Mouse (Mus musculus): ENCODE measurements at regions not wholly inside any gene's neighbourhood (a gene's known extent, or its start where the extent isn't known, plus 50 kb on each side); places are given as distances from the start of the nearest gene placed in this dataset.

DNA sequence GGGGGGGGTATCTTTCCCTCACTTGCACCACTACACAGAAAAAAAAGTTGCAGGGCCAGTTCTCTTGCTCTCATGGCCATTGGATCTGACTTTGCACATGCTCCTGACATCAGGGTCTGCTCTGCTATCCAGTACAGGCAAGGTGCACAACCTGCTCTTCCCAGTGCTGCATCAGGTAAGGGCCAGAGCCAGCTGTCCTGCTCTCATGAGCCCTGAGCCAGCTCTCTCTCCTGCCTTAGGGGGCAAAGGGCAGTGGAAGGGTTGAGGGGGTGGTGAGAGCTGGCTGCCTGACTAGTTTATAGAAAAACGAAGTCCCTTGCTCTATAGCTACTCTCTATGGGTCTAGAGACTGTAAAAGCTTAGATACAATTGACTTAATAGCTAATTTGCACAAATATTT, 927.6 kb downstream of the Rab28 start:
- DNase-seq = no peak

DNA sequence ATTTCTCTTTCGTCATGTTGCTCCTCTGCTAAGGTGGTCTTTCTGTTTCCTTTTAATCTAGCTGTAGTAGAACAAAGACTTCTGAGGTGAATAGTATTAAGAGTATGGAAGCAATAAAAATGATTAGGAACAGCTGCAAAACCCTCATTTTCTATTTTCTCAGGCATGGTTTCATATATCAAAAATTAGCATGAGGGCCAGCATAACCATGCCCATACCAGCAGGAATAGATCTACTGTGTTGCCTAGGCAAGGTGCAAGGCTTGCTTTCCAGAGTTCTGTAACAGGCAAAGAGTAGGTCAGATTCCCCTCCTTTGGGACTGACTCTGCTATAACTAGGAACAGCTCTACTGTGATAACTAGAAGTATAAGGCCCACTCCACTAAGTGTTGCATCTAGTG, 928.1 kb downstream of the Rab28 start:
- DNase-seq = no peak

DNA sequence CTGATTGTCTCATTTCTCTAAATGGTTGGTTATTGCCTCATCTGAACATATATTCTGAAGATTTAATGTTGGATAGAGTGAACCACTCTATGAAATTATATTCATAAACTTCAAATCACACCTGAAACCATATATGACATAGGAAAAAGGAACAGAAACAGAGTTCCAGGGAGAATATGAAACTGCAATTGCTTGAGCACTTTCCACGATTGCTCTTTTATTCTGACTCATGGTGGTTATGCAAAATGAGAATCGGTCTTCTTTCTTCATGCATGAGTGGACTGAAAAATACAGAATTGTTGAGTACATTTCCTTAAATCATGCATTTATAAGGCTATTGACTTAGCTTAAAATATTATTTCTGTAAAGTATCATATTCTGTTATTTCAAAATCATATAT, 932.1 kb downstream of the Rab28 start:
- DNase-seq = no peak

DNA sequence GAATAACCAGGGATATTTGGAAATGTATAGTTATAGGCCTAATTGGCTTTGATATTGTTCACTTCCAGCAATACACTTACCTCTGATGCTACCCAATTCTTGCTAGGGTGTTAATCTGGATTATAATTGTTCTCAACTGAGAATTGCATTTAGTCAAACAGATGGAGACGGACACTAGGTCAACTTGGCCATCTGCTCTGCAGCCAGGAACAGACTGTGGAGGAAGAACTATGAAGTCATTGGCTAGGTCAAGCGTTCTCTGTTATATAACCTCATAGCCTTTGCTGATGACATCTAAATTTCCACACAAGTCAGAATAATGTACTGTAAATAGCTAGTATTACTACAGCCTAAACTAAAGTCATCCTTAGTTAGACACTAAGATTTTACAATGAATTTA, 947.7 kb downstream of the Rab28 start:
- DNase-seq = no peak

DNA sequence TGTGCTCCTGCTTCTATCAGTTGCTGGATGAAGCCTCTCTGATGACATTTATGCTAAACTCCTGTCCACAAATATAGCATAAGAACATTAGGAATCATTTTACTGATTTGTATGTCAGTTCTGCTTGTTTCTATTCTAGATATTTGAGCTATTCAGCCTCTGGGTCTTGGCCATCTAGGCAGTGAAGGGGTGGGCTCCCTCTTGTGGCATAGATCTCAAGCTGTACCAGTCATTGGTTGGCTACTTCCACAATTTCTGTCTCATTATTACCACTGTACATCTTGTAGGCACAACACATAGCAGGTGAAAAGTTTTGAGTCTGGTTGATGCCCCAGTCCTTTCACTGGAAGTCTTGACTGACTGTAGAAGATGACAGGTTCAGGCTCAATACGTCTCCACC, 957.9 kb downstream of the Rab28 start:
- no peak for DNase-seq

DNA sequence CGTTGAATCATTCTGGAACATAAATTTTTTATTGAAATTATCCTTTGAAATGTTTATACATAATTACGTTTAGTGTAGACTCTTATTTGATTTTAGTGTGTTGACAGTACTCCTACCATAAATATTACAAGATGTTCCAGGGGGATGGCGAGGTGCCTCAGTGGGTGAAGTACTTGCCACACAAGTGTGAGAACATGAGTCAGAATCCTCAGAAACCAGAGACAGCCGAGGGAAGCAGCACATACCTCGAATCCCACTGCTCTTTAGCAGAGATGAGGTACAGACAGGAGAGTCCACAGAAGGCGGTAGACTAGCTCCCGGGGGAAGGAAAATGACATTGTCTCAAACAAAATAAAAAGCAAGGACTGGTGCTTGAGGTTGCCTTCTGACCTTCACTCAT, 972.3 kb downstream of the Rab28 start:
- DNase-seq = no peak

DNA sequence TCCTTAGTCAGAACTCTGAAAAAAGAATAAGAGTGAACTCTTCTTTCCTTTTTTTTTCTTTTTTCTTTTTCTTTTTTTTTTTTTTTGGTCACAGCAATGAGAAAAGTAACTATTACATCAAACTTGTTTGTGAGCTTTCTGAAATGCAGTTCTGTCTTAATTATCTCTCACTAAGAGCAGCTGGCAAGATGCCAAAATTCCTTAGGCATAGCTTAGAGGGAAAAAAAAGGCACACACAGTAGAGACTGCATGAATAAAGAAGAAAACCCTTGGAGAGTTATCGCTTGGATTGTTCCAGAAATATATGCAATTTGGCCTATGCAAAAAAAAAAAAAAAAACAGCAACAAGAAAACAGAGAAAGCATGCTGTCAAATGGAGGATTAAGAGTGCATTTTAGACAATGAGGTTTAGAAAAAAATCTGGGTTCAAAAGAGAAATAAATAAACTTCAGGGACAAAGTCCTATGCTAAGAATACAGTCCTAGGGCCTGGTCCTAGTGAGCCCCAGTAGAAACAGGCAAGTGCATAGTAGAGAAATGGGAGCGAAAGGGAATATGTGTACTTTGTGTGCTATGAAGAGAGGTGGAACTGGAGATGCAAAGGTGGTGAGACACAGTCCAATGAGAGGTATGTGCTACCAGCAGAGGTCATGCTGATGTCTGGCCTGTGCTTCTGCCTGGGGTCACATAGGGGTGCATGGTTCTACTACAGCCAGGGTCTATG, 974.0 kb downstream of the Rab28 start:
- no peak for DNase-seq

DNA sequence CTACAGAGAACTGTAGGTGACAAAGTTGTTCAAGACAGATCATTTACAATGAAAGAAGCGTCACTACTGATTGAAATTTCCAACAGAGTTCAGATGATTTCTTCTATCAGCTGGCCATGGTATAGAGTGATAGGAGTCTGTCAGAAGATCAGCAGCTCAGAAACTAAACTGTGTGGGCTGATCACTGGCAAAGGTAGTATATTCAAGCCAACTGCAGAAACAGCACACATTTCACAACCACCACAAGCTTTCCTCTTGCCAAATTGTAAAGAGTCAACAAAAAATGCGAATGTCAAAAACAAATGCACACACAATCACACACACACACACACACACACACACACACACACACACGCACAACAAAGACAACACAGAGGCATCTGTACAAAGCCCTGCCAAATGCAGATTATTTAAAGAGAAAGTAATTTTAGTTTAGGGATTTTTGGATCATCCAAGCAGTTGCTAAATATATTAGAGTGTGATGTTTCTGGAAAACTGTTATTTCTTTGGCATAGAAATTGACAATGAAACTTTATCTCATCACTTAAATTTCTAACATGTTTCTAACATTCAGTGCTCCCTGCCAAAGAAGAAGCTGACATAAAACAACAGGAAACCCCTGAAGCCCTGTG, 959.3 kb upstream of the Hs3st1 start:
- peak; percentile 7 for DNase-seq

DNA sequence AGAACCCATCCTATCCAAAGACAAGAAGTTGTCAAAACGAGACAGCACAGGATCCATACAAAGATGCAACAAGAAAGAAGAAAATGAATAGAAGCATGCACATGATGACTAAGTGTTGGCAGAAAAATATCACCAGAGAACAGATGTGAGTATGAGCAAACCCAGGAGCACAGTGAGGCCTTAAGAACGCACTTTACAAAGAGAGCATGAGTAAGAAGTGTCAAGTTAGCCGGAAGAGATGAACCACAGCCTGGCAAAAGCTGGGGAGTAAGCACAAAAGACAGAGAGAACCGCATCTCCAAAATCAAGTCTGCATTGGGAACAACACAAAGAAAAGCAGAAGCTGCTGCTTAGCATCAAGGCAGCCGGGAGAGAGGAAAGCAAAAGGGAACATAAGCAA, 946.4 kb upstream of the Hs3st1 start:
- peak; percentile 4 for DNase-seq

DNA sequence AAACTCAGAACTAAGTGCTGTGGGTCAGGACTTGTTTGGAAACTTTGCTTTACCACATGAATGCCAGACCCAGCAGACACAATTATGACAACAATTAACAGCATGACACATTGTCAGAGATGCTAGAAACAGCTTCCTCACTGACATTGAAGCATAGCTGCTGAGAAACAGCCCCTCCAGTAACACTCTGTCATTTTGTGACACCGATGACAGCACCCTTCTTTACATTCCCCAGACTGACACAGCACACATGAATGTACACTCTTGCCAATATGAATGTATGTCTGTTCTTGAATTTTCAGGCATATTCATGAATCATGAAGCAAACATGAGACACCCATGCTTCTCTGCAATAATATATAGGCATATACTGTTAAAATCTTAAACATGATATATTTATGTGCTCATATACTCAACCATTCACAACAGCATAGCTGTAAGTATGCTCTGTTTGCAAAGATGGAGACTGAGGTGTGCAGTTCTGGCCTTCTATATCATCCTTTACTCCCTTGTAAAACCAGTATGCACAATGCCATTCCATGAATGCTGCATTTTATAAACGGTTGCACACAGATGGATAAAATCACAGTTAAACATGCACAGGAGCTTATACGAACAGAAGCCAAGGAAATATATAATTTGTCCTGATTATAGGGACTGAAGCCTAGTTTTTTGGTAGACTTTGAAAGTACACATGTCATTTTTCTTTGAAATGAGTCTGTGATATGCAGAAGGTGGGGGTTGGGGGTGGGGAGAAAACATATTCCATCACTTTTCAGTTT, 942.4 kb upstream of the Hs3st1 start:
- no peak for DNase-seq

All from layer of hippocampus, adult 9-11 months (tissue).